Mouse (Mus musculus) liver, embryonic 12.5 days (tissue): ENCODE measurements around the gene Hapln3. TPM values are rescaled to one million over a fixed set of nuclear protein-coding genes. Genes with fewer than 3 reads are reported as not detected.

Source experiments
- ATAC-seq: fragments of 200-750 bp; cut with Nextera tagmentation; 2 replicates; pipeline ENCODE4 v1.8.0; 2017; ENCODE audit warnings: moderate number of reproducible peaks, mild to moderate bottlenecking, moderate library complexity
- H3K27ac ChIP-seq: fragments of 300-500 bp; sonication (generic); 2 replicates; pipeline ENCODE4 v1.5.1; 2016; ENCODE audit warnings: mild to moderate bottlenecking
- H3K27me3 ChIP-seq: fragments of 300-500 bp; sonication (generic); replicated peaks from 2 replicates; pipeline ENCODE4 v1.6.1; 2016; ENCODE audit warnings: mild to moderate bottlenecking, moderate library complexity
- H3K36me3 ChIP-seq: fragments of 300-500 bp; sonication (generic); 2 replicates; pipeline ENCODE4 v1.6.1; 2016; ENCODE audit warnings: mild to moderate bottlenecking, moderate library complexity
- H3K4me1 ChIP-seq: fragments of 300-500 bp; sonication (generic); 2 replicates; pipeline ENCODE4 v1.6.1; 2016
- H3K4me2 ChIP-seq: fragments of 300-500 bp; sonication (generic); 2 replicates; pipeline ENCODE4 v1.6.1; 2016; ENCODE audit warnings: mild to moderate bottlenecking, moderate library complexity
- H3K4me3 ChIP-seq: fragments of 300-500 bp; sonication (generic); 2 replicates; pipeline ENCODE4 v1.5.1; 2016; ENCODE audit warnings: mild to moderate bottlenecking, moderate library complexity
- H3K9ac ChIP-seq: fragments of 300-500 bp; sonication (generic); 2 replicates; pipeline ENCODE4 v1.6.1; 2016; ENCODE audit warnings: mild to moderate bottlenecking, moderate library complexity
- H3K9me3 ChIP-seq: fragments of 300-500 bp; sonication (generic); replicated peaks from 2 replicates; pipeline ENCODE4 v1.6.1; 2016; ENCODE audit warnings: mild to moderate bottlenecking, moderate library complexity
- WGBS: fragments of 180-500 bp; shearing (Covaris S2); methylation state at CpG from one replicate; pipeline ENCODE4 v1.1.7; 2016; ENCODE audit not compliant: insufficient replicate concordance; 5-methylcytosine and 5-hydroxymethylcytosine counted together
- polyA plus RNA-seq: library from polyadenylated mRNA; unstranded; fragments of >200 nt; fragmentation: Nextera tagmentation; extraction: Ambion mirVana; gene quantifications from 2 replicates; pipeline ENCODE4 v1.2.1, GENCODE M21; 2016

The Hapln3 gene
- polyA plus RNA-seq, 1 experiment from 2014 or later, result 0.26 TPM

GRCm38 (mm10) chr7:79067466-79067865, 63.4 kb downstream of the Hapln3 start:
- no peak for ATAC-seq
- Histone ChIP-seq H3K4me2 (no peak overlapping the region), H3K9ac (no peak overlapping the region), H3K36me3 (no peaks in the 10 kb centered on the region), H3K9me3 (no peaks in the 10 kb centered on the region), H3K4me1 (no peaks in the 10 kb centered on the region), H3K27ac (no peak overlapping the region), H3K27me3 (peaks cover 5% of the 10 kb centered on the region; the same call in 1 of the 2 replicates), H3K4me3 (no peak overlapping the region)
- 47% methylated on average over 7 of the region's 7 CpGs for WGBS

Other genes with a start within 250 kb of the Hapln3 start
- gene Aen, start 235.2 kb downstream of the Hapln3 start, polyA plus RNA-seq, result 36.5 and 38.3 TPM in 2 replicates
- gene Isg20, start 217.6 kb downstream of the Hapln3 start, polyA plus RNA-seq, result 7.7 and 9.2 TPM in 2 replicates
- gene Acan, start 77.5 kb downstream of the Hapln3 start, polyA plus RNA-seq, result not detected in 2 replicates
- gene Mfge8, start 18.0 kb upstream of the Hapln3 start, polyA plus RNA-seq, result 58.0 and 59.4 TPM in 2 replicates
- 9.6 and 10.5 TPM in 2 replicates for gene Abhd2, start 142.2 kb upstream of the Hapln3 start, polyA plus RNA-seq